Mouse (Mus musculus) heart, adult 2 months (tissue): ENCODE results near the gene Tenm4.

Experiments
- CTCF ChIP-seq: fragments of 200-600 bp; IDR thresholded peaks from 2 replicates; pipeline ENCODE4 v1.8.1; 2022; ENCODE audit warnings: antibody characterized with exemption, mild to moderate bottlenecking, moderate library complexity
- EP300 ChIP-seq: fragments of 200-500 bp; IDR thresholded peaks from 2 replicates; pipeline ENCODE4 v1.6.1; 2011; ENCODE audit warnings: low read depth, low read length, control low read depth; ENCODE audit not compliant: insufficient read depth
- POLR2A ChIP-seq: fragments of 200-500 bp; IDR thresholded peaks from 2 replicates; pipeline ENCODE4 v1.6.1; 2011; ENCODE audit warnings: mild to moderate bottlenecking, low read depth, low read length, control low read depth; ENCODE audit not compliant: insufficient read depth

GRCm38 (mm10) chr7:96420926-96421605 lies 250.0 kb downstream of the Tenm4 start:
- TF ChIP-seq CTCF (no peak), EP300 (no peak), POLR2A (no peak)
